Mouse (Mus musculus): Measurements from ENCODE around the gene Micu1.

The Micu1 gene

DNA sequence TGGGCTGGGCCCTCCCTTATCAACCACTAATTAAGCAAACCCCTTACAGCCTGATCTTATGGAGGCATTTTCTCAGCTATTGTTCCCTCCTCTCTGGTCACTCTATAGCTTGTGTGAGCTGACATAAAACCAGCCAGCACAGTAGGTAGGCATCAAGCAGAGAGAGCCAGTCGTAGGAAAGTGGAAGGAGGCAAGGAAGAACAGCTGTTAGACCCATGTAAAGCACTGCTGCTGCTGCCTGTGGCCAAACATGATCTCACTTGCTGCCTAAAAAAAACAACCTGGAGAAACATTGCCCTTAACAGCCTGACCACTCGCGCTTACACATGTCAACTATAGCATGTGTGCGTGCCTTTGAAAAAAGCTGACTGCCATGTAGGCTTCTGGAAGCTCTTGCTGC, 19.3 kb downstream of the Micu1 start:
- no peak for DNase-seq (ENCODE audit: low read depth, low spot score)

DNA sequence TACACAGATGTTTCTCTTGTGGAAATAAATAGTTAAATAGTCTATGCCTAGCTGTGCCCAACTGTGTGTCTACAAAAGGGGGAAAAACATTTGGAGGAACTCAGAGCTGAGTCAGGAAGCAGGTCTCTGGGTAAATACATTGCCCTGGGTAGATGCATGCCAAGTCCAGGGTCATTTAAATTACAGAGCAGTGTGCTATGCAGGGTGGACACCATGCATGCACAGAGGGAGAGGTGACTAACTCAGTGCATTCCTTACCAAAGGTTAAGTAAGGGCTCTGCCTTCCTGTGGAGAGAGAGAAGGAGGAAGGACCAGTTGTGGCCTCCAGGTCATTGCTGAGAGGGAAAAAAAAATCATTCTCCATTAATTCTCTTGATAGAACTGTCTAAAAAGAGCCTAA, 22.4 kb downstream of the Micu1 start:
- no peak for DNase-seq (ENCODE audit: low read depth, low spot score)

DNA sequence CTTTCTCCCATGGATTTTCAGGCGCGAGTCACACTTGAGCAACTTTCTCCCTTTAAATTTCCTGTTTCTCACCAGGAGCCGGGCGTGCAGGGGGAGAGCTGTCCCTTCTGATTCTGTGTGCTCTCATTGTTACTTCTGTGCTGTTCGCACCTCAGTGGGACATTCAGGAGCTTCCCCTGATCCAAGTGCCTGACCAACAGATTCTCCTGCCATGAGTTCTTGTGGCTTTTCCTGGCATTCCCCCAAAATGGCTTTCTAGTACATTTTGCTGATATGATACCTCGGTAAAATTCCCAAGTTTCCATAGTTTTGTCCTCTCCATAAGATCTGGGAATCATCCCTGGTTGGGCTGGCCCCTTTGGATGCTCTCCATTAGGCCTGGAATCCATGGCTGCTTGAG, 25.0 kb downstream of the Micu1 start:
- no peak for DNase-seq (ENCODE audit: low read depth, low spot score)

DNA sequence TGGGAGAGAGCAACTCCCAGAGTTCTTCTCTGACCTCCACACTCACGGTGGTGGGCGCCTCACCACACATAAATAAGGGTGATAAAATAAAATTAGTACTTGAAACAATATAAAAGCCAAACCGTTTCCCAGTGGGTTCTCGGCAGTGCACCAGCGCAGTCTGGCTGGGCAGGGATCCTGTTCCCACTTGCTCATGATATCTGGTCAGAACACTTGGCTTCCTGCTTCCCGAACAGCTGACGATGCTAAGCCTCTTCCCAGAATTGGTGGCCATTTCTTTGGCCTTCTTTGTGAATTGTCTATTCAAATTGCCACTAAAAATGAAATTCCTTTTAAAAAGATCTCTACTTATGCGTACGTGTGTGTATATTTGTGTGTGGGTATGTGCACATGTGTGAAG, 27.0 kb downstream of the Micu1 start:
- no peak for DNase-seq (ENCODE audit: low read depth, low spot score)

DNA sequence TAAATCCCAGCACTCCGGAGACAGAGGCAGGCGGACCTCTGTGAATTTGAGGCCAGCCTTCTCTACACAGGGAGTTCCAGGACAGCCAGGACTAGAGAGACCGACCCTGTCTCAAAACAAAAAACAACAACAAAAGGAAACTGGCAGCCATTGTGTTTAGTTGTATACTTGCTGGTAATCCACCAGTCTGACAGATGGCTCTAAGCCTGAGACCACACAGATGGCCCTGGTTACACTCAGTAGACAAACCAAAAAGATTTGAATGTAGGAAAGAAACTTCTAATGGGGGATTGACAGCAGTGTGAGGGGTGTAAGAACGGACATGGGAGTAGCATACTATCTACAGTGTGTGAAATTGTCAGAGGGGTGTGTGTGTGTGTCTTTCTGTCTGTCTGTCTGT, 27.6 kb downstream of the Micu1 start:
- DNase-seq (ENCODE audit: low read depth, low spot score), result no peak

DNA sequence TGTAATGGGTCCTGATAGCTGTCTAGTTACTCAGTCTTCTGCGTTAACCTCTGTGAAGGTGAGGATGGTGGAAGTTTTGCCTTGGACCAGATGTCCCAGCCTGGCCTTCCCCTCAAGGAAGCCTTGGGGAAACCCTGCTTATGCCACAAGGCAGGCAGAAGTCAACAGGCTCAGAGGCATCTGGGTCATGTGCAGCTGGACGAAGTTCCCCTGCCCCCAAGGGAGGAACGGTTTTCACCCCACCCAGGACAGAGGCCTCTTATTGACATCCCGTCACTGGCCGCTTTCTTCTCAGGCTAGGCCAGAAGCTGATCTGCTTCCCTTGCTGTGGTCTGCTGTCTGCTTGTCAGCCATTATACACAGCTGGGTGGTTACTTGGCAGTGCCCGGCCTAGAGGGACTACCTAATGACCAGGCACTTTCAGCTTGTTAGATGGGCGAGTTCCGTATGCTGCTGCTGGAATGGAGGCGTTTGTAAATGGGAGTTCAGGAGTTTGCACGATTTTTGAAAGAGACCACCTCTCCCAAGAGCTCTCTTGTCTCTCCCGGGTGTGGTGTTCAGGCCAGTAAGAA, 33.8 kb downstream of the Micu1 start:
- DNase-seq (ENCODE audit: low read depth, low spot score), result no peak

DNA sequence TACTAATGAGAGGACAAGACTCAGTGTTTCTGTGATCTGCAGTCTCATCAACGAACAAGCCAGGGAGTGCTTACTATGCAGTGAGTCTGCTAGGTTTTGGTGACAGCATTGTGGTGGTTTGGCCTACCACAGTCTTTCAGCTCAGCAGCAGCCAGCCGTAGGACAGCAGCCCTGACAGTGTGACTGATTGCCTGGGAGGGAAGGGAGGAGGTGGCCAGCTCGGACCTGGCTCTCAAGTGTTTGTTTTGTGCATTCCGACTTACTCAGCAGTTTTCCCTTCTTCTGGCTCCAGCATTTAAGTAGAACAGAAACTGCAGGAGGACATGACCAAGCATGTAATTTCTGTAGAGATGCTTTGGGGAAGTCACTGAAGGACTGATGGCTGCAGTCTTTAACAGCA, 39.2 kb downstream of the Micu1 start:
- DNase-seq (ENCODE audit: low read depth, low spot score), result no peak

DNA sequence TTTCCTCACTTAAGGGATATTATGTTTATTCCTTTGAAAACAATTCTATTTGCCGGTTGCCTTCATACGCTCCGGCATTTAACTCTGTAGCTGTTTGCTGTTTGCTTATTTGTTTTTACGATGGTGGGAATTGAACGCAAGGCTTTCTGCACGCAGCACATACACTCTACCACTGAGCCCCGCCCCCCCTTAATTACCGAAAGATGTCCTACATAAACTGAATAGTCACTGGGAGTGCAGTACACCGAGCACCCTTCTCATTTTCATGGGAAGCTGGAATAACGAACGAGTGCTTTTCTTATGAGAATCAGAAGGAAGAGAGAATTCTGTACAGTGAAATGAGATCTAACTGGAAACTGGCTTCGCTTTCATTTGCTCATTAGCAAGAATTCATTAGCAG, 41.1 kb downstream of the Micu1 start:
- DNase-seq (ENCODE audit: low read depth, low spot score), result no peak

DNA sequence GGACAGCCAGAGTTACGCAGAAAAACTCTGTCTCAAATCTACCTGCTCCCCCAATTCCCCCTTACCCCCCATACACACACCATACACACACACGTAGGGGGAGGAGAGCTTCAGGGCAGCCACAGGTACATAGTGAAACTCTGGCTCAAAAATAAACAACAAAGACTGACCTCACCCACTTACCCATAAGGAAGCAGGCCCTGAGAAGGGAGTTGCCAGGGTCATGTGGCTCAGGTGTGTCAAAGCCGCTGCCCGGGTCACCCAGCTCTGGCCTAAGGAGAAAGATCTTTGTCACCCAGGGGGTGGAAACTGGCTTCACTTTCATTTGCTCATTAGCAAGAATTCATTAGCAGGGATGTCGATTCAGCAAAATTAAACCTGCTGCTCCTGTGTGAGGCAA, 41.7 kb downstream of the Micu1 start:
- DNase-seq (ENCODE audit: low read depth, low spot score), result no peak

DNA sequence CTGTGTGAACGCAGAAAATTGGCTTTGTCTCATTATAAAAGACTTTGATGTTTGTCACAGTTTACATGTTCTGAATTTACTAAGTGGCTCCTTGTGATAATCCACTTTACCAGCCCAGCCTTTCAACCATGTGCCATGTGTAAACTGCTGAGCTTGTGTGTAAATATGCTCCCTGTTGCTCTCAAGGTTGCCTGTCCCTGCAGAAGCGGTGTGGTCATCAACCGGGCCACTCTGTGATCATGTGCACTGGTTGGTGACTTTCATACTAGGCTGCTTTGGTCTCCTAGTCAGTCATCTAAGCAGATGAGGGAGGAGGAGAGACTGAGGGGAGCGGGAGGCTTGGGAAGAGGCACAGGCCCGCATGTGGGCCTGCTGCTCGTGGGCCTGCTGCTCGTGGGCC, 45.1 kb downstream of the Micu1 start:
- no peak for DNase-seq (ENCODE audit: low read depth, low spot score)

DNA sequence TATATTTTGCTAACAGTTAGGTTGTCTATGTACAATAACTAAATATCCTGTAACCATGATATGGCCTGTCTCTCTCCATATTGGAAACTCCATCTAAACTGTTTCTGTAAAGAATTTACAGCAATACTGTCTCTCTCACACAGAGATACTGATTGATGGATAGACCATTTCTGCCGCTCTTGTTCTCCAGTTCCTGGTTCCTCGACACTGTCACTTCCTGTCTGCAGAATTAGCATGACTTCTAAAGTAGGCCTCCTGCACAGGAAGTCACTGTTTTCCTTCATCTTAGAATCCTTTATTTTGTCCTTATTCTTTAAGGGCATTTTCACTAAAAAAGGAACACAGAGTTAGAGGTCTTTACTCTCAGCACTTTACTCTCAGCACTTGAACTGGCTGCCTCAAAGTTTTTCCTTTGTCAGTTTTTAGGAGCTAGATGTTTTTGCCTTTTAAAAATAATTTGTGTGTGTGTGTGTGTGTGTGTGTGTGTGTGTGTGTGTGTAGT, 46.5 kb downstream of the Micu1 start:
- DNase-seq (ENCODE audit: low read depth, low spot score), result no peak

DNA sequence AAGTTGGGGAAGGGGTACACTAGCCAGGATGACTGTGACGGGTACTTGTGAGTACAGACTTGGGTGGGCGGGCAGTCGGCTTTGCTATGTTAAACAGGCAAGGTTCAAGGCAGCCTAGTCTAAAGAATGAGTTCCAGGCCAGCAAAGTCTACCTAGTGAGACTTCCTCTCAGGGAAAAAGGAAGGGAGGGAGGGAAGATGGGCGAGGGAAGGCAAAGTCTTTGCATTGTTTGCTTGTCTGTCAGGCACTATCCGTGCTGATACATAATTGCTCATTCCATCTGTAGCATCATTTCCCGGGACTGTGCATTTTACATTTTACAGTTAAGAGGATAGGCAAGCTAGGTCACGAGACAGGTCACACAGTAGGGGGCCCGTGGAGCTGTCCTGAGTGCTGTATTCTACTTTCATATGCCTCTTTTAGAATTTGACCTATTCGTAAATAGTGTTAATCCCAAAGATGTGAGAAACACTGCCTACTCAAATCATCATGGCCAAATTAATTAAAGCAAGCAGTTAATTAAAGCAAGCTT, 51.3 kb downstream of the Micu1 start:
- no peak for DNase-seq (ENCODE audit: low read depth, low spot score)

DNA sequence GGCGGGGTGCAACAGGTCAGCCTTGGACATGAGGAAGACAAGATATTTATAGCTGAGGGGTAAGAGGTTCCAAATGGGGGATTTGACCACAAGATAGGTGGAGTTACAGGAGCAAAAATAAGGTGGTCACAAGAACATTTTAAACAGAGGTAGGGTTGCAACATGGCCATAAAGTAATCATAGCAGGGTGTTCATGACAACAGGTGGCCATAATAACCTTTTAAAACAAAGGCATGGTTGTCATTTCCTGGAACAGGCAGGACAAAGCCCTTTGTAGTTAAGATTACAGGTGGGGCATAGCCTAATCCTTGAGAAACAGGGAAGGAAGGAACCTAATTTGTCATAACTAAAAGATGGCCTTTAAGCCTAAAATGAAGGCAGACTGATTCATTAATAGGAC, 51.8 kb downstream of the Micu1 start:
- no peak for DNase-seq (ENCODE audit: low read depth, low spot score)

DNA sequence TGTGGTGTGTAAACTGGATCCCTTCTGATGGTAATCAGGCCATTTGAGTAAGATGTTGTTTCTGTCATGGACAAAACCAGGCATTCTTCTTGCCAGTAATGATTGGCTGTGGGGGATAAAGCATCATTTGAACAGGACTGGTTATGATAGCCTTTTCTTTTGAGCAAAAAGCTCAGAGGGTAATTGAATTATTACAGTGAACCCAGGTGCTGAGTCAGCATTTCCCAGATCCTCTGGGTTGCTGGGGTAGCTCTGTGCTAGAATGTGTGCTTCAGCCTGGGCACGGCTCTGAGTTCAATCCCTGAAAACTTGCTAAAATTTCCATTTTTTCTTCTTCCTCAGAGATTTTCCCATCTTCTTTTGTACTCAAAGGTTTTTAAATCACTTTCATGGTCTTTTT, 52.6 kb downstream of the Micu1 start:
- DNase-seq (ENCODE audit: low read depth, low spot score), result no peak

DNA sequence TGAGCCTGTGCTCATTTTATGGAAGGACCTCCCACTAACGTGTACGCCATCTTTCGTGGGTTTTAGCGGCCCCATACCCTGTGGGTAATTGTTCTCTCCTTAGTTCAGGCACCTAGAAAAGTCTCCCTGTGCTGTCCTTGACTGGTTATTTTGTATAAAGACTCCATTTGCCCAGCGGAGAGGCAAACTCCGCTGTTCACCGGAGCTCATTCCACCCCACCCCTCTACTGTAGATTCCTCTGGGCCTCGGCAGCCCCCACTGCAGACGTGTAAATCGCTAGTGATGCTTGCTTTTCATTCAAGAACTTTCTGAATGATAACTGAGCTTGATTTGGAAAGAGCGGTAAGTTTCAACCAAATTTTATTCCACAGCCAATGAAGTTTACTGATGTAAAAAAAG, 53.4 kb downstream of the Micu1 start:
- no peak for DNase-seq (ENCODE audit: low read depth, low spot score)

DNA sequence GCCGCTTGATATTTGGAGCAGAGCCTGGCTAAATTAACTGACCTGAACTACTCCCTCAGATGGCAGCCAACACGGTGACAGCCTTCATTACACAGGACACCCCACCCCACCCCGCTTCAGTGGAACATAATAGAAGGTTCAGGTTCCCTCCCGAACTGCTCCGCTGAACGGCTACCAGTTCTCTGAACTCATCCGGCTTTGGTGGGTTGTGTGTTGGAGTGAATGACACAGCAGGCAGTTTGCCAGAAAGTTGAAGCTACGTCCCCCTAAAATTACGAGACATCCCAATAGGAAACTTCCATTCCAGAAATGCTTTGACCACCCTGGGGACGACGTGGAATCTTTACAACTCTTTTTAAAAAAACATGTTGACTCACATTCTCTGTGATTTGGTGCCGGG, 53.8 kb downstream of the Micu1 start:
- DNase-seq (ENCODE audit: low read depth, low spot score), result no peak

DNA sequence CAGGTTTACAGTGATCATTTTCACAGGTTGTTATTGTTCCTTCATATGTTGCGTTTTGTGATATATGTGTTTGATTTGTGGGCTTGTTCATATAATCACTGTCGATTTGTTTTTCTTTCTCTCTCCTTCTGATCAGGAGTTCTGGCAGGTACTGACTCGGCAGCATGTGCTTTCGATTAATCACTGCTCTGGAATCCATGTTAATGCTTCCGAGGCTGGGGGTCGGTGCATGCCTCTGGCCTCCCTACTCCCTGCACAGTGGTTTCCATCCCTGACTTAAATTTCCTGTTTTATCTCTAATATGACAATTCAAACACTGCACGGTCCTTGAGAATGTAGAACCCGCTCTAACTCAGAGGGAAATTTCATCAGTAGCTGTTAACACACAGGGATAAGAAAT, 54.3 kb downstream of the Micu1 start:
- DNase-seq (ENCODE audit: low read depth, low spot score), result no peak

DNA sequence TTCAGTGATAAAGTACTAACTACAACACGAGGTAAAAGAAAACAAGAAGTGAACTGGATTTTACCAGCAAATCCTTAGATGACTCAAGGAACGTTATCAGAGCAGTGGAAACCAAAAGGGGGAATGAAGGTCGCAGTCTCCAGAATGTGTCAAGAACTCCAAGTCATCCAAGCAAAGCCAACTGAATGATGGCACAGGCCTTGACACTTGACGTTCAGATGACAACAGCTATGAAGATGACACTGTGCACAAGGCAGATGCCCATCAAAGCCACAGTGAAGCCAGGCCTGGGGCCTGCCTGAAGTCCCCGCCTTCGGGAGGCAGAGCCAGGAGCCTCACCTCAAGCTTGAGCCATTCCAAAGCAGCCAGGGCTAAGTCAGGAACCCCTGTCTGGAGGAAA, 62.5 kb downstream of the Micu1 start:
- no peak for DNase-seq (ENCODE audit: low read depth, low spot score)

DNA sequence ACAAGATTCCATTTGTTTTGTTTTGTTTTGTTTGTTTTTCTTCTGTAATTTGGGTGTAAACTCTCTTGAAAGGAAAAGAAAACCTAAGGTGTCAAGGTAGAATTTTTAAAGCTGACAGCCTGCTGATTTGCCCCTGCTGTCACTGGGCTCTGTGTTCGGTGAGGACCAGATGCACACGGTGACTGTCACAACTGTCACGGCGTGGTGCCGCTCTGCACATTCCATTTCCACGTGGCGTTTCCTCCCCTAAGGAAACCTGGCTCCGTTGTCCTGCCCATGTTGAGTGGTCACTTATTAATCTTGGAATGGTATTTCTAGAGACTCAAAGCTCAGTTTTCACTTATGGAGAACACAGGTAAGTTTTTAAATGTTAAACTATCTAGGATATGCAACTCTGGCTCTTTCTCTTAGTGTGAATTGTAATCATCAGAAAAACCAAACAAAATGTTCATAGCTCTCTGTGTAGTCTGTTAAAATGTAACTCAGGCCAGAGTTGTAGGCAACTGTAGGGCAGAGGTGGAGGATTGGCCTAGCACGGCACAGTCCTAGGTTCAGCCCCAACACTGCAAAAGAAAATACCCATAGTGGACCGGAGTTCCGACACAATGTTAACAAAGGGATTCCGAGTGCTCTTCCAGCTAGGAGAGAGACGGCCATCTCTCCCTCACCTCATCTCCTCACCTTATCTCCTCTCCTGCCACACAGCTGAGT, 66.2 kb downstream of the Micu1 start:
- DNase-seq (ENCODE audit: low read depth, low spot score), result no peak

DNA sequence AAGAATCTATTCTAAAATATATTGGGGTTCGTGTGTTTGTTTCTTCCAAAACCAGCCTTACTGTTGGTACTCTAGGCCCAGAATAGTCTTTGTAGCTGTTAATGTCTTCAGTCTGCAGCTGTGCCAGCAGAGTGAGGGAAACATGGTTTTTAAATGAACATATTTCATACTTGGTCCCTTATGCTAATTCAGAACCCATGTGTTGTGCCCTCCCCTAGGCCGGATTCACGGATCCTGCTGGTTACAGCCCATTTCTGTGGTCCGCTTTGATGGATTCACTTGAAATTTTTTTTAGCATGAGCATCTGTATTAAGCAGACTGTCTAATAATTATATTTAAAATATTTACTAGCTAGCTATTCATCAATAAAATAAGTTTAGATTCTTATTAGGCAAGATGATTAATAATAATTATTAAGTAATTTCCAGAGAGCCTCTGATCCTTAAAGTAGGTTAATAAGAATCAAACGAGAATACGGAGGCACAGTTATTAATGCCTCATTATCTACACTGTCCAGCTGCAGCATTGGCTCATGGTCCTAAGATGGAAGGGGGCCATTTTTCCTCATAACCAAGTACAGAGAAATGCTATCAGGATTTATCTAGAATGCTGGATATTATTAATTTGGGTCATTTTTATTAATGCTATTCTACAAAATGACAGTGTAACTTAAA, 69.2 kb downstream of the Micu1 start:
- no peak for DNase-seq (ENCODE audit: low read depth, low spot score)

DNA sequence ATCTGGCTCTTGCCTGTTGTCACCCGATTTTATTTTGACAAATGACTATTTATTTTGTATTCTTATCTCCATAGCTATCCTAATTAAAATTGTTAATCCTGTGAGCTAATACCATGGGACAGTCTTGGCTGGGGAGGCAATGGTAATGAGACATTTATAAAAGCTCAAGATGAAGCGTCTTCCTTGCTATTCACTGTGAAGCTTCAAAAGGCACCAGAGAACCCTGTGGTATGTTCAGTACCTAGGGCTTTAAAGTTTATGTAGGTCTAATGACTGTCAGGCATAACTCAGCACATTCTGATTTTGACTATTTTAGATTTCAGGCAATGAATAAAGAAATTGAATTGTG, 69.7 kb downstream of the Micu1 start:
- DNase-seq (ENCODE audit: low read depth, low spot score), result no peak

DNA sequence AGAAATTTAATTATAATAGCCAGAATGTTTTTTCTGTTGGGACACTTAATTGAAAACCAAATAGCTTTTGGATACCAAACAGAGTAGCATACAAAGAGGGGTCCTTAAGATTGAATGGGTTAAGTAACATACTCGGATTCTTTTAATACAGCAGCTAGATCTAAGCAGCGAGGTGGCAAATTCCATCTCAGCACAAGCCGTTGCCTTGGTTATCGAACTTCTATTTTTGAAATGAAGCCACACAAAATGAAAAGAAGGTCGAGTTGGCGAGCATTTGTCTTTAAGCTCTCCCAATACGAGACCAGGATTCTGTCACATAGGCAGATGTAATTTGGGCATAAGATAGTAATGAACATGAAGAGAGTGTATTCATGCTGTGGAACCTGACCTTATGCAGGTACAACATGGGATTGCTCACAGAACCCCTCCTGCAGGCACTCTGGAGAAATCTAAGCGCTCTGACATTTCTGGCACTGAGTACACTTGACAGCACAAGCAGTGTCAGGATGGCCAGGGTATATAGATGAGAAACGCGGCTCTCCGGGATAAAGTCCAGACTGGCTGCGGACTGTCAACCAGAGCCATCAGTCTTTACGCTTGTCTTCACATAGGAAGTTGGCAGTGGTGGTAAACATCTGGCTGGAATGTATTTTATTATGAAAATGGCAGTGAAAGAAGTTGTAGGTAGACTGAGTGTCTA, 71.3 kb downstream of the Micu1 start:
- no peak for DNase-seq (ENCODE audit: low read depth, low spot score)
